Mouse (Mus musculus): Measurements from ENCODE around the gene Ptprt.

Ptprt gene

GRCm38 (mm10) chr2:162591388-162591787 lies 69.6 kb downstream of the Ptprt start:
- peak in 1 of 2 experiments; percentile 23 for DNase-seq (ENCODE audit: low spot score in 2 of 2)

- no peak for DNase-seq (ENCODE audit: low spot score in 2 of 2)
Observed at GRCm38 (mm10) chr2:162581651-162582050, 79.3 kb downstream of the Ptprt start.

GRCm38 (mm10) chr2:162577819-162578218 lies 83.1 kb downstream of the Ptprt start:
- no peak for DNase-seq (ENCODE audit: low spot score in 2 of 2)

GRCm38 (mm10) chr2:162572851-162573250 lies 88.1 kb downstream of the Ptprt start:
- no peak for DNase-seq (ENCODE audit: low spot score in 2 of 2)

- DNase-seq (ENCODE audit: low spot score in 2 of 2) = no peak
Observed at GRCm38 (mm10) chr2:162571037-162571436, 89.9 kb downstream of the Ptprt start.

- DNase-seq (ENCODE audit: low spot score in 2 of 2) = no peak
Observed at GRCm38 (mm10) chr2:162568308-162569100, 92.4 kb downstream of the Ptprt start.

- DNase-seq (ENCODE audit: low spot score in 2 of 2) = no peak
Observed at GRCm38 (mm10) chr2:162548312-162548711, 112.6 kb downstream of the Ptprt start.

- no peak for DNase-seq (ENCODE audit: low spot score in 2 of 2)
Observed at GRCm38 (mm10) chr2:162531638-162532037, 129.3 kb downstream of the Ptprt start.

GRCm38 (mm10) chr2:162528911-162529310 lies 132.0 kb downstream of the Ptprt start:
- no peak for DNase-seq (ENCODE audit: low spot score in 2 of 2)

GRCm38 (mm10) chr2:162515993-162516392 lies 145.0 kb downstream of the Ptprt start:
- DNase-seq (ENCODE audit: low spot score in 2 of 2) = no peak

- DNase-seq (ENCODE audit: low spot score in 2 of 2) = no peak
Observed at GRCm38 (mm10) chr2:162513072-162513471, 147.9 kb downstream of the Ptprt start.

- no peak for DNase-seq (ENCODE audit: low spot score in 2 of 2)
Observed at GRCm38 (mm10) chr2:162512094-162512493, 148.9 kb downstream of the Ptprt start.

GRCm38 (mm10) chr2:162509016-162509415 lies 151.9 kb downstream of the Ptprt start:
- DNase-seq (ENCODE audit: low spot score in 2 of 2) = peak in 1 of 2 experiments; percentile 23

- no peak for DNase-seq (ENCODE audit: low spot score in 2 of 2)
Observed at GRCm38 (mm10) chr2:162507664-162508063, 153.3 kb downstream of the Ptprt start.

- no peak for DNase-seq (ENCODE audit: low spot score in 2 of 2)
Observed at GRCm38 (mm10) chr2:162504850-162505249, 156.1 kb downstream of the Ptprt start.

- no peak for DNase-seq (ENCODE audit: low spot score in 2 of 2)
Observed at GRCm38 (mm10) chr2:162499501-162499915, 161.4 kb downstream of the Ptprt start.

- no peak for DNase-seq (ENCODE audit: low spot score in 2 of 2)
Observed at GRCm38 (mm10) chr2:162498191-162498590, 162.8 kb downstream of the Ptprt start.

- DNase-seq (ENCODE audit: low spot score in 2 of 2) = no peak
Observed at GRCm38 (mm10) chr2:162484036-162484435, 176.9 kb downstream of the Ptprt start.

- DNase-seq (ENCODE audit: low spot score in 2 of 2) = no peak
Observed at GRCm38 (mm10) chr2:162443106-162443505, 217.8 kb downstream of the Ptprt start.

- no peak for DNase-seq (ENCODE audit: low spot score in 2 of 2)
Observed at GRCm38 (mm10) chr2:162436646-162437045, 224.3 kb downstream of the Ptprt start.

GRCm38 (mm10) chr2:162430171-162430570 lies 230.8 kb downstream of the Ptprt start:
- DNase-seq (ENCODE audit: low spot score in 2 of 2) = no peak

- DNase-seq (ENCODE audit: low spot score in 2 of 2) = no peak
Observed at GRCm38 (mm10) chr2:162426114-162426513, 234.8 kb downstream of the Ptprt start.

- DNase-seq (ENCODE audit: low spot score in 2 of 2) = no peak
Observed at GRCm38 (mm10) chr2:162418181-162418580, 242.8 kb downstream of the Ptprt start.
